Mouse (Mus musculus) lung, adult 2 months (tissue): ENCODE measurements around the gene Zfp93.

ENCODE experiments used
- CTCF ChIP-seq: fragments of 200-500 bp; IDR thresholded peaks from 2 replicates; pipeline ENCODE4 v1.5.1; 2011; ENCODE audit warnings: mild to moderate bottlenecking, low read length, control low read depth; ENCODE audit not compliant: insufficient read depth
- POLR2A ChIP-seq: fragments of 200-500 bp; IDR thresholded peaks from 2 replicates; pipeline ENCODE4 v1.6.1; 2011; ENCODE audit warnings: low read depth, mild to moderate bottlenecking, control low read depth, low read length, borderline replicate concordance; ENCODE audit errors: extremely low read depth

- TF ChIP-seq CTCF (no peak), POLR2A (no peak)
Observed at GRCm38 (mm10) chr7:24286090-24286489, 15.9 kb downstream of the Zfp93 start.
